Mouse (Mus musculus) stomach, embryonic 16.5 days (tissue): ENCODE data around the gene Adh1. TPM values are rescaled to one million over a fixed set of nuclear protein-coding genes. Genes with fewer than 3 reads are reported as not detected.

Experiments used
- ATAC-seq: fragments of 200-750 bp; cut with Nextera tagmentation; 2 replicates; pipeline ENCODE4 v1.8.0; 2017; ENCODE audit warnings: moderate number of reproducible peaks, moderate TSS enrichment; ENCODE audit not compliant: insufficient read depth, low FRiP score
- H3K27ac ChIP-seq: fragments of 300-500 bp; sonication (generic); 2 replicates; pipeline ENCODE4 v1.5.1; 2014; ENCODE audit warnings: low read length
- H3K27me3 ChIP-seq: fragments of 300-500 bp; sonication (generic); 2 replicates; pipeline ENCODE4 v1.6.1; 2014; ENCODE audit warnings: low read length, control low read depth, mixed read lengths; ENCODE audit not compliant: control insufficient read depth, insufficient read depth
- H3K36me3 ChIP-seq: fragments of 300-500 bp; sonication (generic); 2 replicates; pipeline ENCODE4 v1.6.1; 2014; ENCODE audit warnings: low read length; ENCODE audit not compliant: control insufficient read depth, insufficient read depth
- H3K4me1 ChIP-seq: fragments of 300-500 bp; sonication (generic); 2 replicates; pipeline ENCODE4 v1.6.1; 2014; ENCODE audit warnings: low read length, control low read depth, mixed read lengths; ENCODE audit not compliant: control insufficient read depth, insufficient read depth
- H3K4me2 ChIP-seq: fragments of 300-500 bp; sonication (generic); 2 replicates; pipeline ENCODE4 v1.6.1; 2014; ENCODE audit warnings: low read depth, low read length, mixed read lengths
- H3K4me3 ChIP-seq: fragments of 300-500 bp; sonication (generic); replicated peaks from 2 replicates; pipeline ENCODE4 v1.5.1; 2014; ENCODE audit warnings: mild to moderate bottlenecking, low read length
- H3K9ac ChIP-seq: fragments of 300-500 bp; sonication (generic); 2 replicates; pipeline ENCODE4 v1.6.1; 2014; ENCODE audit warnings: low read length
- H3K9me3 ChIP-seq: fragments of 300-500 bp; sonication (generic); replicated peaks from 2 replicates; pipeline ENCODE4 v1.6.1; 2016; ENCODE audit warnings: low read length, control low read depth; ENCODE audit not compliant: control insufficient read depth
- WGBS: fragments of 180-500 bp; shearing (Covaris S2); extraction: QIAGEN DNeasy Blood & Tissue Kit; methylation state at CpG from one replicate; pipeline ENCODE4 v1.1.7; 2014; 5-methylcytosine and 5-hydroxymethylcytosine counted together
- polyA plus RNA-seq: library from polyadenylated mRNA; unstranded; fragments of >200 nt; fragmentation: Nextera tagmentation; extraction: Ambion mirVana; gene quantifications from 2 replicates; pipeline ENCODE4 v1.2.1, GENCODE M21; 2015

Adh1 gene
- polyA plus RNA-seq, 1 experiment from 2014 or later: 92.5 TPM

DNA sequence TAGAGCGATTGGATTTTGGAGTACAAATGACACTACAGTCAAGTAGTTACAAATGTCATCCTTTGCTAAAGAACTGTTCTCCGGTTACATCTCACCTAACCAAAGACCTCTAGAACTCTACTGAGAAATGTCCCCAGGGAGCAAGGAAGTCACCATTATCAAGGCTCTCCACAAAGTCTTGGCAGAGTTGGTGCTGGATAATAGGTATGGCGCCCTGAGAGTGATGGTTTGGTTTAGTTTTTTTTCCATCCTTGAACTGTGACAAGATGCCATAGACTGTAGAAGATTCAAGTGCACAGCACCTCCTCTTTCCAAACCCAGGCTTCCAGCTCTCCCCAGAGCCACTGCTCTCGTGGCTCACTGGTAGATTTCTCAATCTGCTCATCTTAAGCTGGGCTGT lies 26.9 kb downstream of the Adh1 start:
- H3K36me3 ChIP-seq: no peaks in the 10 kb centered on the region
- 84% methylated on average over 4 of the region's 4 CpGs for WGBS
- H3K4me2 ChIP-seq: no peak overlapping the region
- no peaks in the 10 kb centered on the region for H3K27me3 ChIP-seq
- H3K4me3 ChIP-seq: no peak overlapping the region
- no peak for ATAC-seq
- no peak overlapping the region for H3K9ac ChIP-seq
- H3K9me3 ChIP-seq: no peaks in the 10 kb centered on the region
- no peaks in the 10 kb centered on the region for H3K4me1 ChIP-seq
- H3K27ac ChIP-seq: no peak overlapping the region

DNA sequence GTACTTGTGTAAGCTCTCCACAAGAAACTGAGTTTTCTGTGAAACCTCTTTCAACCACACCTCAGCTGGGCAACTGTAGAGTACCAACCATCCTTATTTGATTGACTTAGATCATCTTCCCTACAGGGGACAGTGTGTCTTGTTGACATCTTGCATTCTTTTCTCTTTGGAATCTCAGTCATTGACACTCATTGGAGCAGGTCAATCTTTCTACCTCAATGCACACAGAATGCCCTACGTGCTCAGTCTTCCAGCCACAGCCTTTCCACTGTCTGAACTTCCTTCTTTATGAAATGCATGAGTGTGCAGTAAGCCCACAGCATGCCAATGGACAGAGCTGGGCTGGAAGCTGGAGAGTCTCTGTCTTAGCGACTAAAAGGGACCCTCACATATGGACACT lies 29.9 kb downstream of the Adh1 start:
- H3K27me3 ChIP-seq: no peaks in the 10 kb centered on the region
- H3K4me1 ChIP-seq: no peaks in the 10 kb centered on the region
- 0 out of 2 replicates have a peak, but pooled peaks cover 3% of the 10 kb centered on the region for H3K9me3 ChIP-seq
- no peak overlapping the region for H3K4me3 ChIP-seq
- no peak overlapping the region for H3K27ac ChIP-seq
- no peaks in the 10 kb centered on the region for H3K36me3 ChIP-seq
- no peak for ATAC-seq
- WGBS: 75% methylated on average over 2 of the region's 2 CpGs
- no peak overlapping the region for H3K4me2 ChIP-seq
- H3K9ac ChIP-seq: no peak overlapping the region

GRCm38 (mm10) chr3:138291529-138292117 lies 30.8 kb downstream of the Adh1 start:
- no peak overlapping the region for H3K27ac ChIP-seq
- no peak for ATAC-seq
- H3K9ac ChIP-seq: no peak overlapping the region
- 91% methylated on average over 4 of the region's 4 CpGs for WGBS
- H3K4me3 ChIP-seq: no peak overlapping the region
- H3K4me1 ChIP-seq: no peaks in the 10 kb centered on the region
- 0 out of 2 replicates have a peak, but pooled peaks cover 3% of the 10 kb centered on the region for H3K9me3 ChIP-seq
- no peaks in the 10 kb centered on the region for H3K27me3 ChIP-seq
- H3K36me3 ChIP-seq: no peaks in the 10 kb centered on the region
- no peak overlapping the region for H3K4me2 ChIP-seq

DNA sequence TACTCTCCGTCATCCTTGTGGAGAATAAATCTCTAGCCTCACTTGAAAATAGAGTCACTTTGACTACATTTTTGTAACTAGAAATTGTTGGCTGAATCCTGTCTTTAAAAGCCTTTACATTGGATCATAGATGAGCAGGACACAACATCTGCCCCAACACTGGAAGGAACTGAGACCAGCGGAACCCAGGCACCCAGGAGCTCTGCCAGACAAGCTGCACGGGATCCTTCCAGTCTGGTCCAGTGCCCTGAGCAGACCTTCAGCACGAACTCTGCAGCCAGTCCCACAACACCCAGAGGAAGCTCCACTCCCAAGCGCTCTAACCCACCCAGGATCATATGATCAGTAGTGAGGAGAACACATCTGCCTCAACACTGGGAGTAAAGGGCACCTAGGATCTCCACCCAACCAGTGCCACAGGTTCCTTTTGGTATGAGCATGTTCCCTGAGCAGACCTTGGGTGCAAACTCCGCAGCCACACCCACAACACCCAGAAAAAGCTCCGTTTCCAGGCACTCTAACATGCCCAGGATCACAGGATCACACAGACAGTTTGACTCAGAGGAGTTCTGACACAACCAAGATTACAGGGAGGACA lies 32.6 kb downstream of the Adh1 start:
- Histone ChIP-seq H3K36me3 (0 out of 2 replicates have a peak, but pooled peaks cover 4% of the 10 kb centered on the region), H3K4me3 (no peak overlapping the region), H3K9ac (no peak overlapping the region), H3K27ac (no peak overlapping the region), H3K27me3 (no peaks in the 10 kb centered on the region), H3K9me3 (peaks cover 11% of the 10 kb centered on the region; the same call in 1 of the 2 replicates), H3K4me2 (no peak overlapping the region), H3K4me1 (no peaks in the 10 kb centered on the region)
- WGBS: 83% methylated on average over 7 of the region's 7 CpGs
- no peak for ATAC-seq

GRCm38 (mm10) chr3:138300130-138300529 lies 39.3 kb downstream of the Adh1 start:
- no peak overlapping the region for H3K4me3 ChIP-seq
- H3K36me3 ChIP-seq: 0 out of 2 replicates have a peak, but pooled peaks cover 4% of the 10 kb centered on the region
- H3K27ac ChIP-seq: no peak overlapping the region
- 86% methylated on average over 9 of the region's 9 CpGs for WGBS
- no peaks in the 10 kb centered on the region for H3K27me3 ChIP-seq
- no peak for ATAC-seq
- peaks cover 13% of the 10 kb centered on the region for H3K4me1 ChIP-seq
- no peak overlapping the region for H3K4me2 ChIP-seq
- no peak overlapping the region for H3K9ac ChIP-seq
- peaks cover 14% of the 10 kb centered on the region; the same call in 1 of the 2 replicates for H3K9me3 ChIP-seq

GRCm38 (mm10) chr3:138302676-138303075 lies 41.9 kb downstream of the Adh1 start:
- no peak for ATAC-seq

DNA sequence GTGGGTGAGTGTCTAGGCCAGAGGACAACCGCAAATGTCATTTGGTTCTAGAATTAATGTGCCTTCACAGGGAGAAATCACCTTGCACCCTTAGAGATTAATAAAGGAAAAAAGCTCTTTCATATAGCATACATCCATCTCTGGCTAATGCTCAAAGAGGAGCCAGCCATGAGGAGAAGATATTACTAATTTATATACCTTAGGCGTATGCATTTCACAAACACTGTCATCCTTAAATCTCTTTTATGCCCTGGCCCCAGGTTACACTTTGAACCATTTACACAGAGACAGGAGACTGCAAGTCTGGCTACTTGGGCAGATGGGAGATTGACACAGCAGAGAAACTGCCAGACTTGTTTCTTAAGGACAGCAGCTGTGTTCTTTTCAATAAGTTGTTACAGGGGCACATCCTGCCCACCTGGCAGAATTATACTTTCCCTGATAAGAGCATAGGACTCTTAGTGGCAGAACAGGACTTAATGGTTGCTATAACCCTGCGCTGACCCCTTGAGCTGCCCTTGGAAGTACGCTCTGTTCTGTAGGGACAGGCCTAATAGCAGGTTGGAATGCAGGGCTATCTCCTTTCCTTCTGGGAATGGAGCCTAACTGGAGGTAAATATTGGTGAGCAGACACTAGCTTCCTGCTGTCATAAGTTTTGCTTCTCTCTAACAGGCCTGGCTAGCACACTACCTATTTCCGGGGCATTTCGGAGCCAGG lies 43.1 kb downstream of the Adh1 start:
- peaks cover 23% of the 10 kb centered on the region for H3K4me1 ChIP-seq
- no peaks in the 10 kb centered on the region for H3K9me3 ChIP-seq
- 54% methylated on average over 6 of the region's 6 CpGs for WGBS
- no peak overlapping the region for H3K9ac ChIP-seq
- H3K27me3 ChIP-seq: no peaks in the 10 kb centered on the region
- H3K4me2 ChIP-seq: no peak overlapping the region
- no peaks in the 10 kb centered on the region for H3K36me3 ChIP-seq
- H3K4me3 ChIP-seq: no peak overlapping the region
- H3K27ac ChIP-seq: peak overlapping the region; percentile 71
- peak; percentile 25; the same call in 1 of the 2 replicates for ATAC-seq

More at GRCm38 (mm10) chr3:138302676-138303075, 41.9 kb downstream of the Adh1 start:
- H3K27me3 ChIP-seq: no peaks in the 10 kb centered on the region
- H3K9ac ChIP-seq: no peak overlapping the region
- 71% methylated on average over 4 of the region's 4 CpGs for WGBS
- H3K4me2 ChIP-seq: no peak overlapping the region
- no peak overlapping the region for H3K27ac ChIP-seq
- no peak overlapping the region for H3K4me3 ChIP-seq
- peaks cover 23% of the 10 kb centered on the region for H3K4me1 ChIP-seq
- 0 out of 2 replicates have a peak, but pooled peaks cover 4% of the 10 kb centered on the region for H3K36me3 ChIP-seq
- peaks cover 9% of the 10 kb centered on the region; the same call in 1 of the 2 replicates for H3K9me3 ChIP-seq

- no peaks in the 10 kb centered on the region for H3K9me3 ChIP-seq
- H3K4me3 ChIP-seq: no peak overlapping the region
- peaks cover 23% of the 10 kb centered on the region for H3K4me1 ChIP-seq
- H3K9ac ChIP-seq: no peak overlapping the region
- H3K27ac ChIP-seq: peak overlapping the region; percentile 71
- H3K27me3 ChIP-seq: no peaks in the 10 kb centered on the region
- no peaks in the 10 kb centered on the region for H3K36me3 ChIP-seq
- H3K4me2 ChIP-seq: no peak overlapping the region
- 42% methylated on average over 4 of the region's 4 CpGs for WGBS
- no peak for ATAC-seq
These were observed 43.7 kb downstream of the Adh1 start for GRCm38 (mm10) chr3:138304489-138304871.
